In genomic region chr1:168290236-168290985, GRCm38 (mm10) we compare ENCODE assay signal across 13 mouse cellular contexts.
A peak's percentile ranks its signal among the peaks of the same experiment; 100 is the strongest.
DNase-seq lines count a peak whose midpoint lies in the region; ATAC-seq and TF ChIP-seq lines count a peak whose summit lies in the region.
"Had no signal": no experiment of that assay in that cellular context is flagged by ENCODE, and none has a peak within 500 bp of the region (broad histone marks: within the 10 kb centered on the region; RNA-seq: fewer than 3 reads in every experiment).

No protein-coding gene starts in this region.

- H3K4me2 ChIP-seq in hindbrain, embryonic 16.5 days (ENCODE audit: low read length): no peak overlapping the region
- no peak overlapping the region for H3K4me2 ChIP-seq in neural tube, embryonic 13.5 days
- H3K4me2 ChIP-seq in neural tube, embryonic 15.5 days: no peak overlapping the region

- H3K4me1 ChIP-seq in hindbrain, embryonic 10.5 days (replicated peaks): peaks cover 70% of the 10 kb centered on the region
- peaks cover 42% of the 10 kb centered on the region for H3K4me1 ChIP-seq in hindbrain, embryonic 16.5 days (ENCODE audit: control insufficient read depth, insufficient read depth, low read depth, low read length)
- H3K4me1 ChIP-seq in neural tube, embryonic 13.5 days (replicated peaks): peaks cover 76% of the 10 kb centered on the region
- peaks cover 66% of the 10 kb centered on the region for H3K4me1 ChIP-seq in neural tube, embryonic 15.5 days
- peaks cover 21% of the 10 kb centered on the region for H3K4me1 ChIP-seq in kidney, adult 2 months (ENCODE audit: control insufficient read depth, insufficient read depth, low read length)

- WGBS in hindbrain, embryonic 10.5 days: 84% methylated on average over 8 of the region's 8 CpGs
- WGBS in hindbrain, embryonic 16.5 days: 69% methylated on average over 8 of the region's 8 CpGs
- WGBS in neural tube, embryonic 13.5 days: 72% methylated on average over 8 of the region's 8 CpGs
- 71% methylated on average over 8 of the region's 8 CpGs for WGBS in neural tube, embryonic 15.5 days
- 72% methylated on average over 8 of the region's 8 CpGs for WGBS in kidney, adult 2 months

- TF ChIP-seq POLR2A in kidney, adult 2 months (IDR thresholded peaks at IDR 0.05; ENCODE audit: low read depth, low read length): no peak

- peak overlapping the region; percentile 90 for H3K27ac ChIP-seq in hindbrain, embryonic 10.5 days
- H3K27ac ChIP-seq in hindbrain, embryonic 16.5 days (ENCODE audit: low read depth, low read length): no peak overlapping the region
- 0 out of 2 replicates have a peak overlapping the region, but pooled peaks have one; percentile 59 for H3K27ac ChIP-seq in neural tube, embryonic 13.5 days (replicated peaks)
- H3K27ac ChIP-seq in neural tube, embryonic 15.5 days (replicated peaks): no peak overlapping the region
- no peak overlapping the region for H3K27ac ChIP-seq in kidney, adult 2 months (ENCODE audit: insufficient read depth, low read depth, low read length)

- H3K9ac ChIP-seq in hindbrain, embryonic 16.5 days (ENCODE audit: low read depth, low read length): no peak overlapping the region
- no peak overlapping the region for H3K9ac ChIP-seq in neural tube, embryonic 13.5 days
- no peak overlapping the region for H3K9ac ChIP-seq in neural tube, embryonic 15.5 days (replicated peaks)

- TF ChIP-seq CTCF in kidney, adult 2 months (conservative IDR thresholded peaks at IDR 0.05; ENCODE audit: insufficient read depth, insufficient read length, low read depth, low read length): no peak

- DNase-seq in cerebellum, postnatal 10 days: peak; percentile 54 to 57
- DNase-seq in cerebellum, adult 8-10 months: no peak
- DNase-seq in hindbrain, embryonic 10.5 days (ENCODE audit: low spot score): no peak
- DNase-seq in spleen, postnatal 36 days (ENCODE audit: low spot score in 2 of 2): no peak
- DNase-seq in kidney, adult 2 months: no peak
- DNase-seq: embryo, embryonic 11 days; gastrocnemius, postnatal 25 days; spleen, adult 18-20 months; thymus, adult 18-20 months had no signal

- no peak for ATAC-seq in hindbrain, embryonic 16.5 days
- ATAC-seq in neural tube, embryonic 13.5 days (ENCODE audit: low read depth): no peak
- ATAC-seq in neural tube, embryonic 15.5 days (ENCODE audit: low FRiP score): no peak
- ATAC-seq: intestine, postnatal 0 days had no signal

- no peaks in the 10 kb centered on the region for H3K36me3 ChIP-seq in hindbrain, embryonic 10.5 days
- H3K36me3 ChIP-seq in hindbrain, embryonic 16.5 days (ENCODE audit: control insufficient read depth, insufficient read depth, low read length): no peaks in the 10 kb centered on the region
- no peaks in the 10 kb centered on the region for H3K36me3 ChIP-seq in neural tube, embryonic 13.5 days
- no peaks in the 10 kb centered on the region for H3K36me3 ChIP-seq in neural tube, embryonic 15.5 days
- H3K36me3 ChIP-seq in kidney, adult 2 months (ENCODE audit: control insufficient read depth, insufficient read depth, low read length): no peaks in the 10 kb centered on the region

- no peaks in the 10 kb centered on the region for H3K27me3 ChIP-seq in hindbrain, embryonic 10.5 days (ENCODE audit: insufficient read depth, poor library complexity, severe bottlenecking)
- H3K27me3 ChIP-seq in hindbrain, embryonic 16.5 days (replicated peaks; ENCODE audit: control insufficient read depth, insufficient read depth, low read length): no peaks in the 10 kb centered on the region
- H3K27me3 ChIP-seq in neural tube, embryonic 13.5 days: no peaks in the 10 kb centered on the region
- H3K27me3 ChIP-seq in neural tube, embryonic 15.5 days (replicated peaks): no peaks in the 10 kb centered on the region
- H3K27me3 ChIP-seq in kidney, adult 2 months (replicated peaks; ENCODE audit: control insufficient read depth, insufficient read depth, low read length): no peaks in the 10 kb centered on the region

- H3K9me3 ChIP-seq in hindbrain, embryonic 10.5 days: no peaks in the 10 kb centered on the region
- no peaks in the 10 kb centered on the region for H3K9me3 ChIP-seq in hindbrain, embryonic 16.5 days (ENCODE audit: control insufficient read depth, low read length)
- no peaks in the 10 kb centered on the region for H3K9me3 ChIP-seq in neural tube, embryonic 13.5 days
- H3K9me3 ChIP-seq in neural tube, embryonic 15.5 days (replicated peaks): no peaks in the 10 kb centered on the region

- no peak overlapping the region for H3K4me3 ChIP-seq in hindbrain, embryonic 10.5 days
- no peak overlapping the region for H3K4me3 ChIP-seq in hindbrain, embryonic 16.5 days (ENCODE audit: low read length)
- no peak overlapping the region for H3K4me3 ChIP-seq in neural tube, embryonic 13.5 days
- H3K4me3 ChIP-seq in neural tube, embryonic 15.5 days (replicated peaks): no peak overlapping the region
- no peak overlapping the region for H3K4me3 ChIP-seq in kidney, adult 2 months (ENCODE audit: insufficient read depth, low read depth, low read length)

Comparison
In these comparisons a context has a peak if more than half of its experiments do, and no peak if none do; other contexts are left out.
1. DNase-seq: peak in cerebellum, postnatal 10 days (2 of 2); none in cerebellum, adult 8-10 months (single experiment), hindbrain, embryonic 10.5 days (single experiment), spleen, postnatal 36 days (0 of 2) and kidney, adult 2 months (single experiment).
2. H3K27ac ChIP-seq: peak in hindbrain, embryonic 10.5 days (single experiment) and neural tube, embryonic 13.5 days (single experiment); none in hindbrain, embryonic 16.5 days (single experiment), neural tube, embryonic 15.5 days (single experiment) and kidney, adult 2 months (single experiment).